Mouse (Mus musculus) G1E (cell line): Measurements from ENCODE around the gene Qsox1.

ENCODE experiments used
- CTCF ChIP-seq: IDR thresholded peaks from 2 replicates; pipeline ENCODE4 v1.5.1; 2012; ENCODE audit warnings: low read depth, low read length, inconsistent platforms, mixed read lengths
- GATA1 ChIP-seq: IDR thresholded peaks from 2 replicates; pipeline ENCODE4 v1.6.1; 2012; ENCODE audit warnings: borderline replicate concordance, low read length, inconsistent platforms, mixed read lengths
- GATA2 ChIP-seq: IDR thresholded peaks from 2 replicates; pipeline ENCODE4 v1.6.1; 2012; ENCODE audit warnings: low read depth, low read length, inconsistent platforms, borderline replicate concordance
- POLR2AphosphoS5 ChIP-seq: IDR thresholded peaks from 2 replicates; pipeline ENCODE4 v1.6.1; 2012; ENCODE audit warnings: low read depth, low read length, inconsistent platforms; ENCODE audit not compliant: insufficient replicate concordance
- TAL1 ChIP-seq: conservative IDR thresholded peaks from 2 replicates; pipeline ENCODE4 v1.6.1; 2012; ENCODE audit warnings: low read depth, low read length, inconsistent platforms, mixed read lengths

- TF ChIP-seq CTCF (no peak), GATA1 (no peak), TAL1 (no peak), POLR2AphosphoS5 (no peak), GATA2 (no peak)
Observed at GRCm38 (mm10) chr1:155741988-155742387, 70.7 kb downstream of the Qsox1 start.
